Mouse (Mus musculus) olfactory bulb, adult 2 months (tissue): ENCODE measurements around the gene Cacna1c.

ENCODE experiments used
- CTCF ChIP-seq: fragments of 200-500 bp; IDR thresholded peaks from 2 replicates; pipeline ENCODE4 v1.5.1; 2012; ENCODE audit warnings: low read depth, mild to moderate bottlenecking, low read length, moderate library complexity; ENCODE audit not compliant: insufficient read depth
- POLR2A ChIP-seq: fragments of 200-500 bp; IDR thresholded peaks from 2 replicates; pipeline ENCODE4 v1.6.1; 2012; ENCODE audit warnings: mild to moderate bottlenecking, low read depth, low read length, moderate library complexity; ENCODE audit not compliant: insufficient read depth

DNA sequence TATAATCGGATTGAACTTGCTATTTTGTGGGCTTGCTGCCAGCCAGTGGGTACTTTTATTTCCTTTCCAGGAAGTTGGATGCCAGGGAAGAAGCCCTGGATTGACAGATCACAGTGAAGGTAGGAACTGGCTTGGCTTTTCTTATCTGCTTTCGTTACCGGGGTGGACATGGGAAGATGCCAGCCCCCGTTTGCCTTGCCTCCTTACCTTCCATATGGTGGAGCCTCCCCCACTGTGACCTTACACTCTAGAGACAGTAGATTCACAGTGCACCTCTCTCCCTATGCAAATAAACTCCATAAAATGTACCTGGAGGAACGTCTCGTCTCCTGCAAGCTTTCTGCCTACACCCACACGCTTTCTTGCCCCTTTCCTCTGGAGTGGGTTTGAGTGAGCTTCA, 459.7 kb downstream of the Cacna1c start:
- no peak for TF ChIP-seq CTCF
- TF ChIP-seq POLR2A: no peak
